Mouse (Mus musculus) brown adipose tissue, adult 24 weeks (tissue): ENCODE data around the gene Tmem104. TPM values are rescaled to one million over a fixed set of nuclear protein-coding genes. Genes with fewer than 3 reads are reported as not detected.

ENCODE experiments used
- H3K27ac ChIP-seq: fragments of 200-500 bp; replicated peaks from 2 replicates; pipeline ENCODE4 v1.5.1; 2012; ENCODE audit warnings: low read depth, mild to moderate bottlenecking, low read length
- H3K4me1 ChIP-seq: fragments of 200-500 bp; 2 replicates; pipeline ENCODE4 v1.6.1; 2012; ENCODE audit warnings: low read length, mixed read lengths; ENCODE audit not compliant: control insufficient read depth, insufficient read depth, insufficient read length
- H3K4me3 ChIP-seq: fragments of 200-500 bp; 2 replicates; pipeline ENCODE4 v1.5.1; 2012; ENCODE audit warnings: low read depth, mild to moderate bottlenecking, low read length, moderate library complexity; ENCODE audit not compliant: insufficient read depth
- polyA plus RNA-seq: library from polyadenylated mRNA; stranded (reverse); fragments of >200 nt; gene quantifications from 2 replicates; pipeline ENCODE4 v1.2.4, GENCODE M21; 2012; ENCODE audit not compliant: missing spikeins, insufficient read depth, insufficient read length

The Tmem104 gene
- polyA plus RNA-seq, 1 experiment = 8.5 TPM

DNA sequence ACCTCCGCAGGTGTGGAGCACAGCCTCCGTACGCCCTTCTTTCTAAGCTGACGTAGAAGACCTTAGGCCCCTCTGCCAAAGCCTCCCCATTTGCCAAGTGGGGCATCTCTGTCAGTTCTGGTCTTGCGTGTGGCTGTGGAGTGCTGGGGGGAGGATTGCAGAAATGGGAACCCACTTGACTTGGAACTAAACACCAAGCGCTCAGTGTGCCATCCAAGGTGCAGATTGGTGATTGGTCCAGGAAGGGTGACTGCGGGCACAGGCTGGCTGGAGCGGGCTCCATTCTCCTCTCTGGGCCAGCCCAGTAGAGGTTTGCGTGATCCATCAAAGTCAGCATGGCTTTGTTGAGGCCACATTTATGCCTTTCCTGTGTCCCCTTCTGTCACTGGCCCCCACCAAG lies 15.5 kb downstream of the Tmem104 start:
- no peak overlapping the region for H3K27ac ChIP-seq
- no peak overlapping the region for H3K4me3 ChIP-seq
- no peaks in the 10 kb centered on the region for H3K4me1 ChIP-seq

GRCm38 (mm10) chr11:115208126-115208525 lies 20.8 kb downstream of the Tmem104 start:
- Histone ChIP-seq H3K4me1 (no peaks in the 10 kb centered on the region), H3K4me3 (no peak overlapping the region), H3K27ac (no peak overlapping the region)

GRCm38 (mm10) chr11:115208776-115209732 lies 21.8 kb downstream of the Tmem104 start:
- Histone ChIP-seq H3K4me1 (no peaks in the 10 kb centered on the region), H3K27ac (no peak overlapping the region), H3K4me3 (no peak overlapping the region)

DNA sequence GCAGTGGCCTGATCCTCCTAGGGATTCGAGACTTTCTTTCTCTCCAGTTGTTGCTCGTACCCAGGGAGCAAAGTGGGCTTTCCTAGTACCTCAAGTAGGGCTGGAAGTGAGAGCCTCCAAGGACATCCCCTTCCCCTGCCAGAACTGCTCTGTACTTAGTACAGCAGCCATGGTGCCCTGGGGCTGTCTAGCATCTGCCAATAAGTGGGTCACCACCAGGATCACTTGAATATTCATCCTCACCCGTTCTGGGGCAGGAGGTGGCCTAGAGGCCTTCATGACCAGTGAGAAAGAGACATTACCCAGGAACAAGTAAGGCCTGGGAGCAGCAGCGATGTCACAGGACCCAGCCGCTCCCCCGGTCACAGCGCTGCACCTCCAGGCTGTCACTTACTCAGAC lies 22.7 kb downstream of the Tmem104 start:
- no peak overlapping the region for H3K27ac ChIP-seq
- H3K4me3 ChIP-seq = no peak overlapping the region
- H3K4me1 ChIP-seq = no peaks in the 10 kb centered on the region

GRCm38 (mm10) chr11:115212116-115212515 lies 24.8 kb downstream of the Tmem104 start:
- Histone ChIP-seq H3K27ac (no peak overlapping the region), H3K4me1 (no peaks in the 10 kb centered on the region)

DNA sequence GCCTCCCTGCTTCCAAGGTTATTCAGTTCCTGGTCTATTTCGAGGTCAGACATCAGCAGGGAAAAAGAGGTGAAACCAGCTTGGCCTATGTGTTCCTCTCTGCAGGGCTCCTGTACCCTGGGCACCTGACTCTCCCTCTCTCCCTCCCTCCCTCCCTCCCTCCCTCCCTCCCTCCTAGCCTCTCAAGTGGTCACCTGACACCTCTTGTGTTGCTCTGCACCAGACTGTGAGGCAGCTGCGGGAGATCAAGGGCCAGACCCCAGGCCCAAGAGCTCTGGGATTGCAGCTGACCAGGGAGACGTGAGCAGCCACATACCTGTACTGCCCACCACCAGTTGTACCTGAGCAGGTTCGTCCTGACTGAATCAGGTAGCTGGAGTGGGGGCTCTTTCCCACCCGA lies 27.8 kb downstream of the Tmem104 start:
- H3K4me3 ChIP-seq = no peak overlapping the region
- H3K4me1 ChIP-seq = peaks cover 8% of the 10 kb centered on the region
- H3K27ac ChIP-seq = no peak overlapping the region

More at GRCm38 (mm10) chr11:115212116-115212515, 24.8 kb downstream of the Tmem104 start:
- H3K4me3 ChIP-seq = no peak overlapping the region

- no peak overlapping the region for H3K4me3 ChIP-seq
- H3K27ac ChIP-seq = no peak overlapping the region
- H3K4me1 ChIP-seq = peaks cover 8% of the 10 kb centered on the region
Measured at GRCm38 (mm10) chr11:115217439-115218410, 30.4 kb downstream of the Tmem104 start.

GRCm38 (mm10) chr11:115219263-115219662 lies 32.0 kb downstream of the Tmem104 start:
- H3K4me3 ChIP-seq = no peak overlapping the region

DNA sequence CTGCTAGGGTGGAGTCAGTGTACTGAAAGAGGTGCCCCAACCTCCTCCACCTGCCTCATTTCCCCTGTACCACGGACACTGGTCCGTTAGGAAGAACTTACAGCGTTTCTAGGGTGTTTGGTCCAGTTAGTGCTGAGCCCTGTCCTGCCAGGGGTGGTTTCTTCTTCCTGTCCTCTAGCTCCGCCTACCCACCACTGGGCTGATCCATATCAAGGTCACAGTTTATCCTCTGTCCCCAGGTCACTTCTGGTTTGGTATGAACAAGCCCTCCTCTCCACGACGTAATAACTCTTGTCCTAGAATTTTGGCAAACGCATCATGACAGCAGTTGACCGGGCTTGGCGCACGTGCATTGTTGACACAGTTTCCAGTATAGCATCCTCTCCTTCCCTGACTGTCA lies 32.4 kb downstream of the Tmem104 start:
- Histone ChIP-seq H3K4me3 (no peak overlapping the region), H3K4me1 (peaks cover 12% of the 10 kb centered on the region), H3K27ac (no peak overlapping the region)

More at GRCm38 (mm10) chr11:115219263-115219662, 32.0 kb downstream of the Tmem104 start:
- H3K27ac ChIP-seq = no peak overlapping the region
- H3K4me1 ChIP-seq = peaks cover 10% of the 10 kb centered on the region

DNA sequence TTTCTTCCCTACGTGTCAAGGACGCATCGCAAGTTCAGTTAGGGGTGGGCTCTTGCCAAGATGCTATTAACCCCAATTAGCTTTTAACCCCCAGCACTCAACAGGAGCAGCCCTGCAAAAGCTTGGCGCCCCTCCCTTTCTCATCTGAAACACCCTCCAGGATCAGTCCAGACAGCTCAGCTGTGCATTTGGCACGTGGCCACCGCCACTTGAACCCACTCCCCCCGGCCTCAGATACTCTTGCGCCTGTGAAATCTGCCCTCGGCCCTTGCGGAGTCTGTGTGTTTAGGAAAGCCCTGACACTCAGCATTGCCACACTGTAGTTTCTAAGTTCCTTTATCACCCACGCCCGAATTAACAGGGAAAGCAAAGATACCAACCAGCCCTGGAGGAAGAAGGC lies 34.8 kb downstream of the Tmem104 start:
- Histone ChIP-seq H3K4me1 (peaks cover 12% of the 10 kb centered on the region), H3K27ac (no peak overlapping the region), H3K4me3 (no peak overlapping the region)

DNA sequence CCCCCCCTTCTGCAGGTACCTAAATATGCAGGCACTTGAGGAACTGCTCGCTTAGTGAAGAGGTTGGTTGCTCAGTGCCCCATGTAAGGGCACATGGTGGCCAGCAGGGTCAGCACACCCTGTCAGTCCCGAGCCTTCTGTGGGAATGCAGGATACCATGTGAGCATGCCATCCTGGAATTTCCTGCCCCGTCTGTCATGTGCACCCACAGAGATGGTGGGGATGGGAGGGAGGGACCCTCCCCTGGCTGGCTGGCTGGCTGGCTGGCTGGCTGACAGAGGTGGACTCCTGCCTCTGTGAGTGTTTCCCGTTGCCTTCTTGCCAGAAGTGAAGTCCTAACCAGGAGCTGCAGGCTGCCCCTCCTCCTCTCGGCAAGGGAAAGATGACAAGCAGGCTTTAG lies 35.3 kb downstream of the Tmem104 start:
- no peak overlapping the region for H3K4me3 ChIP-seq
- H3K27ac ChIP-seq = no peak overlapping the region
- H3K4me1 ChIP-seq = peaks cover 12% of the 10 kb centered on the region

DNA sequence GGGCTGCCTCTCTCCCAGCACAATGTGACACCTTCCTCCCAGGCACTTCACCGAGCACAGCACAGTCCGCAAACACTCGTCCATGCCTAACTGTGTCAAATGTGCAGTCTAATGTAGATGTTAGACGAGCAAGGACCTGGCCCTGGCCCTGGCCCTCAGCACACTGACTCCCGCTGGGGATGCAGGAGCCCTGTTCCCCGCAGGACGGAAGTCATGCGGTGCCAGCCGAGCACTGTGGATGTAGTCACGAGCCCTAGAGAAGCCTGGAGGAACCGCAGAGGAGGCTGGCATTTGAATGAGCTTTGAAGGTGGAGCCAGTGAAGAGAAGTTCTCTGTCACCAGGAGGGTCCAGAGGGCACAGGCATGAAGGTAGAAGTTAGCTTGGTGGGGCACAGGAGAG lies 36.2 kb downstream of the Tmem104 start:
- no peak overlapping the region for H3K27ac ChIP-seq
- H3K4me3 ChIP-seq = no peak overlapping the region
- H3K4me1 ChIP-seq = peaks cover 12% of the 10 kb centered on the region

DNA sequence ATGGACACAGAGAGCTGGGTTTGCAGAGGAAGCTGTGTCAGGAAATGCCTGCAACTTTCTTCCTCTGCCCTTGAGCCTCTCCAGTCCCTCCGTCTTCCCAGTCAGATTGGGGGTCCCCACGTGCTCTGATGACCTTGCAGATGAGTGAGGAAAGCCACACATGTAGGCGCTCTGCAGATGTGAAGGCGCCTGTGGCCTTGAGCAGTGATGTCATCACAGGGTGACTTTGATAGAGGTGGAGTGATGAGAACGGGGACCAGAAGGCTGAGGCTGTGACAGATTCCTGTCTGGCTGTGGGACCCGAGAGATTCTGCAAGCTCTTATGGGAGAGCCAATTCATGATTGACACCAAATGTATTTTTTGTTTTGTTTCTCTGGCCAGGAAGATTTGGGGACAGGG lies 36.6 kb downstream of the Tmem104 start:
- Histone ChIP-seq H3K4me3 (no peak overlapping the region), H3K4me1 (peaks cover 10% of the 10 kb centered on the region), H3K27ac (no peak overlapping the region)

DNA sequence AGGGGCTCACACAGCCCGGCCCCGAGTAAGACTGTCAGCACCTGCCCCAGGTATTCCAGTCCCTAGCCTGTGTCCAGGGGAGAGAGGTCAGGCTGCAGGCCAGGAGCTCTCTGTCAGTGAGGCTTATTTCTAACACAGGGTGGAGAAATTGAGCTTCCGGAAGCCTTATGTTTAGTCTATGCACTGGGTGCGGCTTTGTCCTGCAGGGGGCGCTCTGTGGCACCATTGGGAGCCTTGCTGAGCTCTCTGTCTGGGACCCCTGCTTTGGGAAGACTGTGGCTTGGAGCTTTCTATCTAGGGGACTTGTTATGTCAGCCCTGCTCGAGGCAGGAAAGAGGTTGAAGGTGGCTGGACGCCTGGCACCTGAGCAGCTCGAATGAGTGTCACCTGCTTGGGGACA lies 37.6 kb downstream of the Tmem104 start:
- Histone ChIP-seq H3K4me3 (no peak overlapping the region), H3K27ac (no peak overlapping the region), H3K4me1 (peaks cover 4% of the 10 kb centered on the region; the same call in 1 of the 2 replicates)

DNA sequence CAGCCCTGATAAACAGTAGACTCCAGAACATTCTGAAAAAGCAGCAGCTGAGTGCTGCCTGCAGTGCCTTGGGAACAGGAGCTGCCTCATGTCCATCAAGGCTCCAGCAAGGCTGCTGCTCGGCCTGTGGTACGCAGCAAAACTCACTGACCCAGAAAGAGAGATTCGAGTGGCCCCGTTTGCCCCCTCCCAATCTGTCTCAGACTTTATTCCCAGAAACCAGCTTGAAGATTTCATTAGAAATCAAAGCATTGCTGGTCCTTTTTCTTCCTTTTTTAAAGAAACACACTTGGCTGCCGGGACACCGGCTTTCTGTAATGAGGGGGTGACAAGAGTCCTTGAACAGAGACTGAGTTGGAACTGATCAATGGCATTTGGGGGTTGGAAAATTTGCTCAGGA lies 38.0 kb downstream of the Tmem104 start:
- Histone ChIP-seq H3K4me1 (peaks cover 4% of the 10 kb centered on the region; the same call in 1 of the 2 replicates), H3K4me3 (no peak overlapping the region), H3K27ac (no peak overlapping the region)
